Mouse (Mus musculus) heart, postnatal 0 days (tissue): ENCODE measurements around the gene Ebi3.

Experiments
- CTCF ChIP-seq: IDR thresholded peaks from 2 replicates; pipeline ENCODE4 v1.5.1; 2016; ENCODE audit warnings: antibody characterized with exemption, control low read depth, low read depth
- EP300 ChIP-seq: IDR thresholded peaks from 2 replicates; pipeline ENCODE4 v1.6.1; 2016; ENCODE audit warnings: antibody characterized with exemption, low read depth

- TF ChIP-seq CTCF = no peak
- no peak for TF ChIP-seq EP300
These were observed 15.8 kb downstream of the Ebi3 start for GRCm38 (mm10) chr17:55968210-55968609.
